8 mouse cellular contexts compared by ENCODE assay signal in the genomic region with DNA sequence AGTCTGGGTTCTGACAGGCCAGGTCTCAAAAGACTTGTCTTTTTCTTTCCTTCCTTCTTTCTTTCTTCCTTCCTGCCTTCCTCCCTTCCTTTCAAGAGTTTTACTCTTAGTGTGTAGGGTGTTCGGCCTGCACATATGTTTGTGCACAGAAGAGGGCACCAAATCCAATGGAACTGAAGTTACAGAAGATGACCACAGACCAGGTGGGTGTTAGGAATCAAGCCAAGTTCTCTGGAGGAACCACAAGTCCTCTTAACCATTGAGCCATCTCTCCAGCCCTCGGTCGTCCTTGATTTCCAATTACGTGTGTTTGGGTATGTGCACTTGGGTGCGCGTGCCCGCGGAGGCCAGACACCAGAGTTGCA. TPM values are rescaled to one million over a fixed set of nuclear protein-coding genes. Genes with fewer than 3 reads are reported as not detected.
DNase-seq lines count a peak whose midpoint lies in the region; ATAC-seq and TF ChIP-seq lines count a peak whose summit lies in the region.

No protein-coding gene starts in this region.

- H3K9ac ChIP-seq in ES-E14 (ENCODE audit: insufficient read depth, low read depth, low read length, poor library complexity, severe bottlenecking): peak overlapping the region; percentile 86; the same call in 1 of the 2 replicates
- peak overlapping the region; percentile 94 for H3K9ac ChIP-seq in forebrain, embryonic 16.5 days (replicated peaks; ENCODE audit: low read depth, low read length)

- ATAC-seq in forebrain, embryonic 16.5 days: no peak
- ATAC-seq in megakaryocyte, adult 5-6 weeks (ENCODE audit: poor library complexity, severe bottlenecking): peak; percentile 43

- TF ChIP-seq CTCF in gastrocnemius, adult 2 months (IDR thresholded peaks at IDR 0.05): no peak

- in situ Hi-C loops in ES-E14 (cut with MboI; ENCODE audit: low sequenced_read_pairs in 2 of 2, unreplicated experiment in 2 of 2): no loop called here

- H3K27me3 ChIP-seq in forebrain, embryonic 16.5 days (replicated peaks; ENCODE audit: control insufficient read depth, insufficient read depth, low read length): no peaks in the 10 kb centered on the region

- WGBS in forebrain, embryonic 16.5 days: 14% methylated on average over 8 of the region's 8 CpGs

- H3K4me2 ChIP-seq in forebrain, embryonic 16.5 days (ENCODE audit: low read length): peak overlapping the region; percentile 70

- H3K4me3 ChIP-seq in gastrocnemius, adult 2 months: peak overlapping the region; percentile 85
- peak overlapping the region; percentile 86 to 94 for H3K4me3 ChIP-seq in ES-E14 (ENCODE audit: insufficient read depth in 1 of 2, low read depth in 1 of 2, low read length in 2 of 2, poor library complexity in 1 of 2, severe bottlenecking in 1 of 2)
- H3K4me3 ChIP-seq in forebrain, embryonic 16.5 days (replicated peaks; ENCODE audit: low read length): peak overlapping the region; percentile 99

- peaks cover 0 to under 1% of the 10 kb centered on the region in 2 experiments; a peak in 2 of 4 replicates for H3K4me1 ChIP-seq in ES-E14 (ENCODE audit: control insufficient read depth in 2 of 2, insufficient read depth in 2 of 2, low read length in 2 of 2, poor library complexity in 1 of 2)
- peaks cover 17% of the 10 kb centered on the region for H3K4me1 ChIP-seq in forebrain, embryonic 16.5 days (replicated peaks; ENCODE audit: control insufficient read depth, insufficient read depth, low read length)

- H3K9me3 ChIP-seq in ES-E14 (ENCODE audit: control insufficient read depth, insufficient read depth, low read depth, low read length): no peaks in the 10 kb centered on the region
- no peaks in the 10 kb centered on the region for H3K9me3 ChIP-seq in forebrain, embryonic 16.5 days (ENCODE audit: control insufficient read depth, low read length)

- intact Hi-C loops in gastrocnemius, adult 2 months (cut with DNase I): loop anchor here (5.0 kb wide), 1 partner anchor 50 kb away; the partner anchor contains the start of gene Ndufa12

- H3K27ac ChIP-seq in gastrocnemius, adult 2 months: peak overlapping the region; percentile 100
- H3K27ac ChIP-seq in ES-E14 (ENCODE audit: insufficient read depth, low read depth, low read length, poor library complexity, severe bottlenecking): no peak overlapping the region; the same call in 1 of the 2 replicates
- H3K27ac ChIP-seq in forebrain, embryonic 16.5 days (ENCODE audit: low read length): peak overlapping the region; percentile 7; the same call in 1 of the 2 replicates

- H3K36me3 ChIP-seq in ES-E14 (ENCODE audit: control insufficient read depth, insufficient read depth, low read length, poor library complexity, severe bottlenecking): no peaks in the 10 kb centered on the region
- H3K36me3 ChIP-seq in forebrain, embryonic 16.5 days (ENCODE audit: control insufficient read depth, insufficient read depth): no peaks in the 10 kb centered on the region

- DNase-seq in gastrocnemius, adult 2 months: no peak
- no peak for DNase-seq in gastrocnemius, postnatal 25 days
- DNase-seq in ES-E14 (ENCODE audit: low read depth, low spot score): no peak
- DNase-seq in ovary, postnatal 36 days (ENCODE audit: low spot score): no peak
- DNase-seq in adrenal gland, adult 8-10 months: no peak
- DNase-seq in gastrocnemius, postnatal 10 days: no peak

TF ChIP-seq in ES-E14, 5 proteins besides CTCF, POLR2A, EP300 and RAD21:
- TF ChIP-seq ZC3H11A (IDR thresholded peaks at IDR 0.05; ENCODE audit: borderline replicate concordance, low read depth, low read length) (no peak), ZNF384 (IDR thresholded peaks at IDR 0.05; ENCODE audit: low read depth, low read length) (no peak), HCFC1 (IDR thresholded peaks at IDR 0.05; ENCODE audit: borderline replicate concordance, insufficient read depth, low read length) (no peak), MAFK (IDR thresholded peaks at IDR 0.05; ENCODE audit: insufficient read depth, low read depth, low read length) (no peak), CHD2 (IDR thresholded peaks at IDR 0.05; ENCODE audit: low read depth, low read length) (no peak)

RNA-seq across cellular contexts. Expression of gene Nr2c1, which starts 0.5 kb away (rescaled TPM):
- total RNA-seq in gastrocnemius, adult 2 months (2021): 1 to 10 TPM; 5.5 to 7.0 TPM
- 1 to 10 TPM; 5.4 to 6.1 TPM for total RNA-seq in gastrocnemius, postnatal 25 days (2021)
- total RNA-seq in ES-E14 (2012; rRNA removed): 6.5 and 8.0 TPM in 2 replicates
- polyA plus RNA-seq in forebrain, embryonic 16.5 days (2015; fragmentation: Nextera tagmentation; extraction: Ambion mirVana): 7.9 and 8.8 TPM in 2 replicates
- 9.8 and 10.6 TPM in 2 replicates for total RNA-seq in megakaryocyte, adult 5-6 weeks (2015)
- total RNA-seq in megakaryocyte, adult 5-6 weeks (2017): 3.5 and 3.9 TPM in 2 replicates
- total RNA-seq in adrenal gland, adult 8-10 months (2022): 10 to 100 TPM; 12.7 to 17.0 (median 14.6) TPM
- total RNA-seq in gastrocnemius, postnatal 10 days (2021): 1 to 10 TPM; 6.9 to 8.4 TPM

RNA-seq across cellular contexts. Expression of gene Ndufa12, which starts 51.1 kb away (rescaled TPM):
- total RNA-seq in gastrocnemius, adult 2 months (2021): 100 to 1,000 TPM; 596 to 744 TPM
- total RNA-seq in gastrocnemius, postnatal 25 days (2021): 100 to 1,000 TPM; 580 to 612 TPM
- 131 and 184 TPM in 2 replicates for total RNA-seq in ES-E14 (2012; rRNA removed)
- 273 and 291 TPM in 2 replicates for polyA plus RNA-seq in forebrain, embryonic 16.5 days (2015; fragmentation: Nextera tagmentation; extraction: Ambion mirVana)
- total RNA-seq in megakaryocyte, adult 5-6 weeks (2015): 57.3 and 61.5 TPM in 2 replicates
- 166 and 181 TPM in 2 replicates for total RNA-seq in megakaryocyte, adult 5-6 weeks (2017)
- total RNA-seq in adrenal gland, adult 8-10 months (2022): 100 to 1,000 TPM; 224 to 278 (median 248) TPM
- total RNA-seq in gastrocnemius, postnatal 10 days (2021): 100 to 1,000 TPM; 515 to 526 TPM
